Mouse (Mus musculus) MN1 (cell line): ENCODE data around the gene Foxc1.

ENCODE experiments used
- DNase-seq: peaks from one replicate; pipeline ENCODE4 v3.0.0-alpha.2; 2016; ENCODE audit warnings: low spot score

Foxc1 gene

DNA sequence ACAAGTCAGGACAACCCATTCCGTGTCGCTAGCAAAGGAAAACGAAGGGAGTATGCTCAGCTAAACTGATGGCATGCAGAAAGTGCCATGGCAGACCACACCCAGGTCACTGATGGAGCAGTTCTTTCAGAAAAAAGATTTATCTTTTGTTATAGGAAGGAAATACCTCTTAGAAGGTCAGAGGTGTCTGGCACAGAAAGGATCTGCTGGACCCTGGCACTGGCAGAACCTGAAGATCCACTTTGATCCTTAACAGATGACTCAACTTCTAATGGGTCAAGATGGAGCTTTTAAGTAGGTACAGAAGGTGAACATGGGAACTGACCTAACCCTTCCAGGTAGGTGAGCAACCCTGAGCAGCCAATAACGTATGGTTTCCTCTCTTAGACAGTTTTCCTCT lies 29.4 kb downstream of the Foxc1 start:
- no peak for DNase-seq

DNA sequence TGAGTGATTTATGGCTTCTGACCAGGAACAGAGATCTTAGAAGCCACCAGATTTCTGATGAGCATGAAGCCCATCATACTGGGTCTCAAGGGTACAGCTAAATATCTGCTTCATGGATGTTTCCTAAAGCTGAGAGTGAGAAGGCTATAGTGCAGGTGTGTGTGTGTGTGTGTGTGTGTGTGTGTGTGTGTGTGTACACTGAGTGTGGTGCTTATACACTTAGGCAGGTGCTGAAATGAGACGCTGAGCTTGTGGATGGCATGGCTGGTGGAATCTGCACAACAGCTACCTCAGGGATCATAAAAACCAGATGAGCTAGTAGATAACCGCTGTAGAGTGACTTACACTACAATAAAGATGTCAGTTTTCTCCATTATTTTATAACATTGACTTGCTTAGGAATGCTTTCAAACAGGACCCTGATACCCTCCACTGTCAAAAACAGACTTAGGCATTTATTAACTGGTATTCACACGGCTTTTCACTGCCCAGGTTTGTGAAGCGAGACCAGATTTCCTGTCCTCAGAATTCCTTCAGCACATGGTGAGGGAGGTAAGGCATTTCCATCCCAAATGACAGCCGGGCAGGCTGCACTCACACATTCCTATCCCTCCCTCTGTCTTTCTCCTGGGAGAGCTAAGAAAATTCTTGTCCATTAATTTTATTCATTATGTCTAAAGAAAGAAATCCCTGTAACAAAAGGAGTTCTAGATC lies 43.0 kb downstream of the Foxc1 start:
- no peak for DNase-seq

- no peak for DNase-seq
Measured at GRCm38 (mm10) chr13:31853564-31853963, 47.1 kb downstream of the Foxc1 start.

- DNase-seq, result no peak
Measured at GRCm38 (mm10) chr13:31854000-31854399, 47.6 kb downstream of the Foxc1 start.

DNA sequence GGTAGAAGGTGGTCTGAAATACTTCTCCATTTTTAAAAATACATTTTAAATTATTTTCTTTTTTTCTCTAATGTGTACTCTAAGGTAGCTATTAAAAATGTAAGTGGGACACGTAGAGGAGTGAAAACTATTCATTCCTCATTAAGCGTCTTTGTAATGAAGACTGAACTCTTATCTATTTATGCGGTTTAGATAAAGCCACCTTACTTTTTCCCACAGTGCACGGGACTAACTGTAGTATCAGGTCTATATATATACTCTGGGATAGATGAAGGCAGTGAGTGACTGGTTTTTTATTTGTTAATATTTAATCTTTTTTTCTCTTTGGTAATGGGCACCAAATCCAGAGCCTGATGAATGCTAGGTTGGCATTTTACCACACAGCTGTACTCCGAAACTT lies 53.8 kb downstream of the Foxc1 start:
- DNase-seq, result no peak
